Mouse (Mus musculus) embryonic fibroblast, embryonic 13.5 days (primary cell): ENCODE data around the gene Thy1.

Experiments
- CTCF ChIP-seq: IDR thresholded peaks from 2 replicates; pipeline ENCODE4 v1.5.1; 2011; ENCODE audit warnings: mild to moderate bottlenecking, control low read depth, low read length, moderate library complexity, borderline replicate concordance; ENCODE audit not compliant: insufficient read depth
- POLR2A ChIP-seq: IDR thresholded peaks from 2 replicates; pipeline ENCODE4 v1.6.1; 2011; ENCODE audit warnings: low read depth, mild to moderate bottlenecking, control low read depth, low read length, moderate library complexity

DNA sequence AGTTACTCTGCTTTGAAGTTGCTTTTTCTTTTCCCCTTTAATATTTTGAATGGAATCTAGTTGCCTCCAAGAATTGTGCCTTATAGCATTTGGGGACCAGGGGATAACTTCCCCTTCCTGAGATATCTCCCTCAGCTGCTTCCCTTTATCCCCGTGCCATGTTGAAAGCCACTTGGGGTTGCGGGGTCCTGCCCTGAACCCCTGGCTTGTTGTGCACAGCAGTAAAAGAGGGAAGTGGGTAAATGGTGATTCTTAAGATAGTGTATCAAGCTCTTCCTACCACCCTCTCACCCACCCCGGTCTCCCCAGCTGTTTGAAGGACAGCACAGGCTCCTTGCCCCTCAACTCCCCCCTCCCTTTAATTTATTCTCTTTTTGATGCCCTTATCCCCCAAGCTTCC lies 51.6 kb downstream of the Thy1 start:
- TF ChIP-seq CTCF (no peak), POLR2A (no peak)
